Mouse (Mus musculus) gastrocnemius, postnatal 10 days (tissue): ENCODE measurements around the gene Kcng1. TPM values are rescaled to one million over a fixed set of nuclear protein-coding genes. Genes with fewer than 3 reads are reported as not detected.
A peak's percentile ranks its signal among the peaks of the same experiment; 100 is the strongest.

Experiments used
- DNase-seq: peaks from one replicate; pipeline ENCODE4 v3.0.0; 2021; ENCODE audit warnings: mixed read lengths
- total RNA-seq, 2 experiments: library from RNA; stranded (reverse); gene quantifications; 2 replicates each; pipeline ENCODE4 v1.2.3; 2021

The Kcng1 gene
- total RNA-seq, 2 experiments from 2014 or later = 0.23 to 0.35 TPM

GRCm38 (mm10) chr2:168260124-168260523 lies 21.4 kb downstream of the Kcng1 start:
- no peak for DNase-seq

- DNase-seq = no peak
Measured at GRCm38 (mm10) chr2:168259046-168259445, 22.5 kb downstream of the Kcng1 start.

GRCm38 (mm10) chr2:168257188-168257587 lies 24.3 kb downstream of the Kcng1 start:
- no peak for DNase-seq

GRCm38 (mm10) chr2:168256506-168256905 lies 25.0 kb downstream of the Kcng1 start:
- no peak for DNase-seq

- no peak for DNase-seq
Measured at GRCm38 (mm10) chr2:168253822-168254221, 27.7 kb downstream of the Kcng1 start.

GRCm38 (mm10) chr2:168252639-168253292 lies 28.8 kb downstream of the Kcng1 start:
- DNase-seq = no peak

GRCm38 (mm10) chr2:168250270-168250669 lies 31.3 kb downstream of the Kcng1 start:
- peak; percentile 81 for DNase-seq

GRCm38 (mm10) chr2:168248856-168249245 lies 32.7 kb downstream of the Kcng1 start:
- no peak for DNase-seq

- DNase-seq = no peak
Measured at GRCm38 (mm10) chr2:168248167-168248855, 33.2 kb downstream of the Kcng1 start.

- DNase-seq = no peak
Measured at GRCm38 (mm10) chr2:168245571-168245970, 36.0 kb downstream of the Kcng1 start.

GRCm38 (mm10) chr2:168243278-168243677 lies 38.3 kb downstream of the Kcng1 start:
- no peak for DNase-seq

GRCm38 (mm10) chr2:168242841-168243240 lies 38.7 kb downstream of the Kcng1 start:
- no peak for DNase-seq

- DNase-seq = no peak
Measured at GRCm38 (mm10) chr2:168238335-168238734, 43.2 kb downstream of the Kcng1 start.

- DNase-seq = no peak
Measured at GRCm38 (mm10) chr2:168233286-168233685, 48.2 kb downstream of the Kcng1 start.

GRCm38 (mm10) chr2:168231471-168231829 lies 50.1 kb downstream of the Kcng1 start:
- DNase-seq = no peak

- DNase-seq = peak; percentile 45
Measured at GRCm38 (mm10) chr2:168230773-168231470, 50.6 kb downstream of the Kcng1 start.

- peak; percentile 82 for DNase-seq
Measured at GRCm38 (mm10) chr2:168230026-168230728, 51.4 kb downstream of the Kcng1 start, which contains the start of the genes Gm20716, Dpm1 and Mocs3. TSS of gene Gm20716 (minus strand) at chr2:168230364. TSS of gene Dpm1 (minus strand) at chr2:168230591. TSS of gene Mocs3 (plus strand) at chr2:168230622.

- no peak for DNase-seq
Measured at GRCm38 (mm10) chr2:168229116-168230025, 52.2 kb downstream of the Kcng1 start.

GRCm38 (mm10) chr2:168223326-168223725 lies 58.2 kb downstream of the Kcng1 start:
- no peak for DNase-seq

- no peak for DNase-seq
Measured at GRCm38 (mm10) chr2:168213788-168214397, 67.6 kb downstream of the Kcng1 start.
